Mouse (Mus musculus) spleen, postnatal 10 days (tissue): ENCODE measurements around the gene Fzd2.
A peak's percentile ranks its signal among the peaks of the same experiment; 100 is the strongest.
"Not testable (repeated sequence)": the region's sequence is repeated elsewhere in the genome, so short reads cannot be mapped to it uniquely, and the experiment has no call there.

ENCODE experiments used
- DNase-seq, 2 experiments: peaks; one replicate each; pipeline ENCODE4 v3.0.0; 2021 to 2022; ENCODE audit warnings: low spot score in 2 of 2

Gene Fzd2

DNA sequence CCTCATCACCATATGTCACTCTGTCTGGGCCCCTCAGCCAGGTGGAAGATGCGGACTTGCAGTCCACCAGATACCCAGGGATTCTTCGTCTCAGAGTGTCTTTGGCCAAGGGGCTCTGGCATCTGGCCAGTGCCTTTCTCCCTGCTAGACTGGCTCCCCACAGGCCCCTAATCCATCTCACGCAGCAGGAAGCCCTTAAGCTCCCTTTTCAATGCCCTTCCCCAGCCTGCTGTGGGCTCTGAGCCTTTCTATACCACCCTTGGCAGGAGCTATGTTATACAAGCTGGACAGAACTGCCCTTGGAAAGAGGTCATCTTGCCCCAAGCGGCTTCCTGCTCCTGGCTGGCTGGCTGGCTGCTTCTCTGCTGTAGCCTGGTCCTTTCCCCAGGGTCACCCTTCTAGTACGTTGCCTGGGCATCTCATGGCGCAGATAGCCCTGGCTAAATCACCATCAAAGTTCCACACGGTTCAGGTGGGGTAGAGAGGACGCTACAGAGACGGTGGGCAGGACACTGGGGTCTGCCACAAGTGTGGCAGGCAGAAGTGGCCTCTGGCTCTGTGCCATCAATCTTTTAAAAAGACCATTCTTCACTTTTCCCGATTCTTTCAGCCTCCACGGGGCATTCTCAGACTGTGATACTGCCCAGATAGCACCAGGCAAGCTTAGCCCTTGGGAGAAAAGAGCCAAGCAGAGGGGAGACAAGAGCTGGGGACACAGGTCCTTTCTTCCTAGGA is 22.7 kb upstream of the Fzd2 start:
- DNase-seq = no peak

DNA sequence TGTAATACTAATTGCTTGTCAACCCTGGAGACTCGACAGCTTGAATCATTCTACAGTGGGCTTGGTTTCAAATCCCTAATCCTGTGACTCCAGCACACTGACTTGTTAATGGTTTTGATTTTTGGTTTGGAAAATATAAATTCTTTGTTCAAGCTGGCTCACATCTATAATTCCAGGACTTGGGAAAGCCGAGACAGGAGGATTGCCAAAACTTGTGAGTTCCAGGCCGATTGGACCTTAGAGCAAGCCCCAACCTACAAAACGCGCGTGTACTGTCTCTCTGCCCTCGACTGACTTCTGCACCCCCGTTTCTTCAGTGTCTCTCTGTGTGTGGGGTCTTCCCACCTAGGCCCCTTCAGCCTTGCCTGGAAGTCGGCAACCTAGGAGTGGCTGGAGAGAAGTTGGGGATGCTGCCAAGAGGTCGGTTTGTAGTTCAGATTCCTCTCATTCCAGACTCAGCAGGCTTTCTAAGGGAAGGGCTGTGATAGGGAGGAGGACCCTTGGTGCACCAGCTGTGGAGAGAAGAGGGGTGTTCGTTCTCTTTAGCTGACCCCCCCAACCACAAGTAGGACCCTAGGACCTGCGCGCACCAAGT is 22.1 kb upstream of the Fzd2 start:
- no peak for DNase-seq

DNA sequence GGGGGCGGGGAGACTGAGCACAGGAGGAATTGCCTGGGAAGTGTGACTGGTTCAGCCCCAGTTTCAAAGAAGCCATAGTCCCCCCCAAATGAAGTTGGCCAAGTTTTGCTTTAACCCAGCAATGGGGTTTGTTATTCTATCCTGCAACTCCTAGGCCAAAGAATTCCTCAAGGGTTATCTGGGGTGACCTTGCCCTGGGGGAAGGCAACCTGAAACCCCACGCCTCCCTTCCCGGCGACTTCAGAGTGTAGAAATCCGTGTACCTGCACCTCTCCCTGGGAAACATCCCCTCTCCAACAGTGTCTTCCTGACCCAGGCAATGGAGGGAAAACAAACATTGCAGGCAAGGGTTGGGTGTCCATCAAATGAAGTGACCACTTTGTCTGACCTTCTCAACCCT is 21.5 kb upstream of the Fzd2 start:
- DNase-seq = no peak

DNA sequence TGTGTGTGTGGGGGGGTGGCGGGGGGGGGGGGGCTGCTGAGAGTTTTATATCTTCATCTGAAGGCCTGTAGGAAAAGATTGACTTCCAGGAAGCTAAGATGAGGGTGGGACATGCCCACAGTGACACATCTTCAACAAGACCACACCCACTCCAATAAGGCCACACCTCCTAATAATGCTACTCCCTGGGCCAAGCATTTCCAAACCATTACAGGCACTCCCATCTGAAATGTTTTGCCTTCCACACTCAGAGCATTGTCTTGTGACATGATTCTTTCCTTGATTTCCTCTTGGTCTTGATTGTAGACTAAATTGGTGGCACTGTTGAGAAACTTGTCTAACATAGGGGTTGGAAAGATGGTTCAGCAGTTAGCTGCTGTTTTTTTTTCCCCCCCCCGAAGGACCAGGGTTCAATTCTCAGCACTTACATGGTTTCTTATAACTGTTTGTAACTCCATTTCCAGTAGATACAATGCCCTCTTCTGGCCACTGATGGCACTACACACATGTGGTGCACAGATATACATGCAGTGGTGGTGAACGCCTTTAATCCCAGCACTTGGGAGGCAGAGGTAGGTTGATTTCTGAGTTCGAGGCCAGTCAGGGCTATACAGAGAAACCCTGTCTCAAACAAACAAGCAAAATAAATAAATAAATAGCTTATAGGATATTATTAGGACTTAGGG is 17.6 kb upstream of the Fzd2 start:
- no peak for DNase-seq

DNA sequence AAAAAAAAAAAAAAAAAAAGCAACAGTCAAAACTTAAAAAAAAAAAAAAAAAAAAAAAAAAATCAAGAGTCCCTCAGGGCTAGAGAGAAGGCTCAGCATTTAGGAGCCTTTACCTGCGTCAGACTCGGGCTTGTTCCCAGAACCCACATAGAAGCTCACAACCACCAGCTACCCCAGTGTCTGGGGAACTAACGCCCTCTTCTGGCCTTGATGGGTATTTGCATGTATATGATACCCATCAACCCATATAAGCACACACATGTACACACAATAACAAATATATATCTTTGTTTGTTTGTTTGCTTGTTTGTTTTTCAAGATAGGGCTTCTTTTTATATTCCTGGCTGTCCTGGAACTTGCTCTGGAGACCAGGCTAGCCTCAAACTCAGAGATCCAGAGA is 16.6 kb upstream of the Fzd2 start:
- no peak for DNase-seq

DNA sequence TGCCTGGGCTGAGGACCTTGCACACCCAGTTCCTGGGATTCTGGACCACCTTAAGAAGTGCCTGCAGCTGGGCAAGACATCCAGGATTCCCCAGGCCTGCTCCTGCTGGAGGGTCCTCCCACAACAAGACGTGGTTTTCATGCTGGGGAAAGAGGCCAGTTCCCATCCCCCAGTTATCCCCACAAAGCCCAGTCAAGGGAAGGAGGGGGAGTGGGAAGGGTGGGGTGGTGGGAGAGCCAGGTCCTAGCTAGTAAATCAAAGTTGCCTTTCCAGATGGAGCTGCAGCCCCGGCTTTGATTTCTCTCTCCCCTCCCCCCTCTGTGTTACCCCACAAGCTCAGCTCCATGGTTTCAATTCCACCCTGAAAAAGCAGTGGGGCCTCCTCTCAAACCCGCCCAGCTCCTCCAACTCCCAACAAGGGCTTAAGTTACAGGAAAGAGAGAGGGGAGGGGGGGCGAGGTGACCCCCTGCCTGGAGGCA is 8.8 kb upstream of the Fzd2 start:
- no peak for DNase-seq

DNA sequence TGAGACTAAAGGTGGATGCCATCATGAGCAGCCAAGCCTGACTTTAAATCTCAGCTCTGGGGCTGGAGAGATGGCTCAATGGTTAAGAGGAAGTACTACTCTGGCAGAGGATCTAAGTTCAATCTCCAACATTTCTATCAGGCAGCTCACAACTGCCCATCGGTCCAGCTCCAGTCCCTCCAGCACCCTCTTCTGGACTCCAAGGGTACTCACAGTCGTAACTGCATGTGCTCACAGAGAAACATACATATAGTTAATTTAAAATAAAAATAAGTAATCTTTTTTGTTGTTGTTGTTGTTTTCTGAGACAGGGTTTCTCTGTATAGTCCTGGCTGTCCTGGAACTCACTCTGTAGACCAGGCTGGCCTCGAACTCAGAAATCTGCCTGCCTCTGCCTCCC is 4.3 kb upstream of the Fzd2 start:
- DNase-seq = no peak

DNA sequence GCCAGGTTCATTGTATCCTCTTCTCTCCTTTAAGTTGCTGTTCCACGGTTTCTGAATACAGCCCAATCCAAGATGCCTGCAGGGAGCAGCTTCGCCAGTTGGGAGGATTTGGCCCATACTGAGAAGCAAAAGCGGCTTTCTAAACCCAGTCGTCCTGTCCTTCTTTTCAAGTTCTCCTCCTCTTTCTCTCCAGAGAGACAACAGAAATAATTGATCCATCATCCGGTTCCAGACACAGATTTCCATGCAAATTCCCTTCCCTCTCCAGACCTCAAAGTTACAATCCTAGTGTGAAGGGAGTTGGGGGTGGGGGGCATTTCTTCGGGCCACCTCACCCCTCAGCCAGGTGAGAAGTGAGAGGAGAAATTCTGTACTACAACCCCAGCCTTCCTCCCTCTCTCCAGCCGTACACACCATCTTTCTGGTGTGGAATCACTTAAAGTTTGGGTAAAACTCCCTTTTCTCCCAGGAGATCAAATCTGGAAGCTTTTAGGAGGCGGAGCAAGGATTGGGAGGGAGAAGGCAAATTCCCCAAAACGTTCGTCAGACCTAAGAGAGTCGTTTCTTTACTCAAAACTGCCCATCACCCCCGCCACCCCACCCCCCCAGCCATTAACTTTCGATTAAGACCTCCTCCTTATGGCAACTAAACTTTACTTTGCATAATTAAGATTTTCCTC is 1.2 kb upstream of the Fzd2 start:
- no peak for DNase-seq

DNA sequence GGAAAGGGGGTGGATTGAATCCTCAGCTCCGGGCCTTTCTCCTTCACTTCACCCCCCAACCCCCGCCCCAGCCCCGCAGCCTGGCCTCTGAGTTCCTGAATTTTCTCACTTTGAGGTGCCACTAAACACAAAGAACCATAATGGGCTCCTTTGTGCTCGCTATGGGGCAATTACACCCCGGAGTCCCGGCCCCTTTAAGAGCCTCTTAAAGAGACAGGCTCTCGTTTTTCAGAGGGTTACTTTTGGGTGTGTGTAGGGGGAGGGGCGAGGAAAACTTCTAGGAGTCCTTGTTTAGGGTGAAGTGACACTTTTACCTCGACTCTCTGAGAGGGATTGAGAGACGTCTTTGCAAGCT is 723 bp upstream of the Fzd2 start:
- DNase-seq = no peak

DNA sequence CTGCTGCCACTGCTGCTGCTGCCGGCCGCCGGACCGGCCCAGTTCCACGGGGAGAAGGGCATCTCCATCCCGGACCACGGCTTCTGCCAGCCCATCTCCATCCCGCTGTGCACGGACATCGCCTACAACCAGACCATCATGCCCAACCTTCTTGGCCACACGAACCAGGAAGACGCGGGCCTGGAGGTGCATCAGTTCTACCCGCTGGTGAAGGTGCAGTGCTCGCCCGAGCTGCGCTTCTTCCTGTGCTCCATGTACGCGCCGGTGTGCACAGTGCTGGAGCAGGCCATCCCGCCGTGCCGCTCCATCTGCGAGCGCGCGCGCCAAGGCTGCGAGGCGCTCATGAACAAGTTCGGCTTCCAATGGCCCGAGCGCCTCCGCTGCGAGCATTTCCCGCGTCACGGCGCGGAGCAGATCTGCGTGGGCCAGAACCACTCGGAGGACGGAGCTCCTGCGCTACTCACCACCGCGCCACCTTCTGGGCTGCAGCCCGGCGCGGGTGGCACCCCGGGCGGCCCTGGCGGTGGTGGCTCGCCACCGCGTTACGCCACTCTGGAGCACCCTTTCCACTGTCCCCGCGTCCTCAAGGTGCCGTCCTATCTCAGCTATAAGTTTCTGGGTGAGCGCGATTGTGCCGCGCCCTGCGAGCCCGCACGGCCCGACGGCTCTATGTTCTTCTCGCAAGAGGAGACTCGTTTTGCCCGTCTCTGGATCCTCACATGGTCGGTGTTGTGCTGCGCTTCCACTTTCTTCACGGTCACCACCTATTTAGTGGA is 769 bp downstream of the Fzd2 start:
- DNase-seq = peak in 1 of 2 experiments; percentile 11

DNA sequence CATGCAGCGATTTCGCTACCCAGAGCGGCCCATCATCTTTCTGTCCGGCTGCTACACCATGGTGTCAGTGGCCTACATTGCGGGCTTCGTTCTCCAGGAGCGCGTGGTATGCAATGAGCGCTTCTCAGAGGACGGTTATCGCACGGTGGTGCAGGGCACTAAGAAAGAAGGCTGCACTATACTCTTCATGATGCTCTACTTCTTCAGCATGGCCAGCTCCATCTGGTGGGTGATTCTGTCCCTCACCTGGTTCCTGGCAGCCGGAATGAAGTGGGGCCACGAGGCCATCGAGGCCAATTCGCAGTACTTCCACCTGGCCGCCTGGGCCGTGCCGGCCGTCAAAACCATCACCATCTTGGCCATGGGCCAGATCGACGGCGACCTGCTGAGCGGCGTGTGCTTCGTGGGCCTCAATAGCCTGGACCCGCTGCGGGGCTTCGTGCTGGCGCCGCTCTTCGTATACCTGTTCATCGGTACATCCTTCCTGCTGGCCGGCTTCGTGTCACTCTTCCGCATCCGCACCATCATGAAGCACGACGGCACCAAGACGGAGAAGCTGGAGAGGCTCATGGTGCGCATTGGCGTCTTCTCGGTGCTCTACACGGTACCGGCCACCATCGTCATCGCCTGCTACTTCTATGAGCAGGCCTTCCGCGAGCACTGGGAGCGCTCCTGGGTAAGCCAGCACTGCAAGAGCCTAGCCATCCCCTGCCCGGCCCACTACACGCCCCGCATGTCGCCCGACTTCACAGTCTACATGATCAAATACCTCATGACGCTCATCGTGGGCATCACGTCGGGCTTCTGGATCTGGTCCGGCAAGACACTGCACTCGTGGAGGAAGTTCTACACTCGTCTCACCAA is 1.6 kb downstream of the Fzd2 start:
- DNase-seq = no peak

DNA sequence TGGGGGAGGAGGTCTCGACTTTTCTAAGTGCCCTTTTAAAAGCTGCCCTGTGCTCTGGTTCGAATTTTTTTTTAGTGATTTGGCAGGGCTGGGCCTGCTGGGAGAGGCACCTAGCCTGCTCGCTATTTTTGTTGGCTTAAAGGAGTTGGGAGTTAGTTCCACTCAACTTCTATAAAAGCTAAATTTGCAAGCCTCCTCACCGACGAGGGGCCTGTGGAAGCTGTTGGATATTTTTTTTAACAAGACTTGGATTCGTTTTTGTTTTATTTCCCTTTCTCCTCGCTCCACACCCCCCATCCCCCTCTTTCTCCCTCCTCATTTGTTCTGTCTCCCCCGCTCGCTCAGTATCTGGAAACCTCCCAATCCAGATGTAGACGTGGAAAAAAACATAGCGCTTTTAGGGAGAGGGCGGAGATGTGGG is 2.6 kb downstream of the Fzd2 start:
- no peak for DNase-seq

DNA sequence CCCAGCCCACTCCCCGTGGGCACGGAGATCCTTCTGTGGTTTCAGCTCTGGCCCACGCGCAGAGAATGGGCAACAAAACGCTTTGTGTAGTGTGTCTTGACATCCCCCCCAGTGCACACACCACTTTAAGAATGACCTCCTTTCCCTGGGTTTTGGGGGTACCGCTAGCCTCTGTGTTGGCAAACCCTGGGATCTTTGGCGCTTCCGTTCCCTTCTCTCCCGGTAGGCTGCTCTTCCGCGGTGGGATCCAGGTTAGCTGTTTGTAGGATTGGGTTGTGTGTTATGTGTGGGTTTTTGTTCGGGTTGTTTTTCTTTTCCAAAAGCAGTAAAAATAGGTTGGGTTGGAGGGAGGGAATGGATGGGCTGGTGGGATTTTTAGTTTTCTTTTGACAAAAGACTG is 3.0 kb downstream of the Fzd2 start:
- DNase-seq = not testable (repeated sequence)

DNA sequence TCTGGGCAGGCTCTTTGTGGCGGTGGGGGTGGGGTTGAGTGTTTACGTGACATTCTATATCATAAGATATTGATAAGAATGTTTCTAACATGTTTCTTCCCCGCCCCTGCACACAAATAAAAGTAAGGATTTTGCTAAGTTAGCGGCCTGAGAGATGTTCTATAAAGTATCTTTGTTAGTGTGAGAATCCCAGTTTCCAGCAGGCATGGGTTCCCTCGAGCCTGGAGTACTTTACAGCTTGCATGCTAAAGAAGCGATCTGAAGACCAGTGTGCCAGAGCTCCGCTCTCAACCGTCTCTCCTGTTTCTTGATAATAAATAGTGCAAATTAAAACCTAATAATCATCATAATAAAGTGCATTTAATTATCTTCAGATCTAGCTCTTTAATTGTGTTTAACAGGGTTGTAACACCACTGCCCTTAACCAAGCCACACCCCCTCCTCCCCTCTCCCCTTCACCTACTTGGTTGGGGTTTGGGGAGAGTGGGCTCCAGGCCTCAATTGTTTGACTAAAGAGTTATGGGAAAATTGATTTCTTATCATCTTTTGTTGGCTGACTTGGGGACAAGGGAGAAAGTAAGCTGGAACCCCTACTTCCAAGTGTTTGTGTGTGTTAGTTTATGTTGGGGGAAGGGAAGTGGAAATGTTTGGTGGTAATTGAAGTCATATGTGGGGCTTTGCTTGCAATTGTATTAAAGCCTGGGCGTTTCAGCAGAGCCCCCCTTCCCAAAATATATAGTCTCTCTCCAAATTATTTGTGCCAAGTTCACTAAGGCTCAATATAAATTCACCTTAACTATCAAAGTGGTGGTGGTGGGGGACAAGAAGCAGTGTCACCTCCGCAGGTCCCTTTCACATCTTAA is 3.7 kb downstream of the Fzd2 start:
- no peak for DNase-seq

DNA sequence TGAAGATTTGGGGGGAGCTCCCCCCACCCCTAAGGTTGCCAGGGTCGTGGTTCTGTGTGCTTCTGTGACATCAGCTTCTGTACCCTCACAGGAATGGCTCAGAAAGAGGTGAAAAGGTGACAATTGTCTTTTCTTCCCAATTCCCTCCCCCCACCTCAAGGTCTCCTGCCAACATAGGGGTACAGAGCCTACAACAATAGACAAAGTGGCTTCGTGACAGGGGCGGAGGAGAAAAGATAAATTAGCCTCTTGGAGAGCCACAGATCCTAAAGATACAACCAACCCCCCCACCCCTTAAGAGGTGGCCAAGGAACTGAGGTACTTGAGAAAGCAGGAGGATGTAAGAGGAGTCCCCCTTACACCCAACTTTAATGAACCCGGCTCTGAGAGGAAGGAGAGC is 4.5 kb downstream of the Fzd2 start:
- DNase-seq = no peak

DNA sequence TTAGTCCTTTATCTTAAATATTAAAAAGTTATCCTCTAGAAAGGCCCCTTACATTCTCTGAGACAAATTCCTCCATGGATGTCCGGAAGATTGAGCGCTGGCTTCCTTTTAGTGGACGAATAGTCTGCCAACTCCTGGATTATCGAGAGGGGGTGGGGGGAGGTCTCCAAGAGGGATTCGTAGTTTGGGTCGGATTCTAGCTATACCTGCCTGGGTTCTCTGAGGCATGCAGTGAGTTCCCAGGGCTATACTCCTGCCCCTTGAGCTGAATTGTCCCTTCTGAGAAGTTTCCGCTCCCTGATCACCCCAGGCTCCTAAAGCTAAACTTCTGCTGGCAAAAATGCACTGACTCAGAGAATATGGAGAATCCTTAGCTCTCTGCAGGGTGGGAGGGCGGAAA is 5.3 kb downstream of the Fzd2 start:
- DNase-seq = no peak

DNA sequence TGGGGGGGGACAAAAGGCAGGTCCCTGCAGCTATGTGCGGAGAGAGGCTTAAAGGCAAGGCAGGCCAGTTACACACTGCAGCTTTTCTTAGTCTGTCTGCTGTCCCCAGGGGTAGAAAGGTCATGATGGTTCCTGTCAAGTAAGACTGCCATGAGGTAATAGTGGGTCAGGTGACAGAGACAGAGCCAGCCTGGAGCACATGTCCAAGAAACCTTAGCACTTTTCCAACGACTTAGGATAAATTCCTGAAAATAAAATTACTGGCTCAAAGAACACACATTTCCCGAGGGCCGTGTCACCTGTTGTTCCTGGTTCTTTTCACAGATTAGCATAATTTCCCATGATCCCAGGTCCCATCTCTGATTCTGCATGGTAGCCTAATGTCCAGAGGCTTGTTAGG is 6.1 kb downstream of the Fzd2 start:
- DNase-seq = no peak

DNA sequence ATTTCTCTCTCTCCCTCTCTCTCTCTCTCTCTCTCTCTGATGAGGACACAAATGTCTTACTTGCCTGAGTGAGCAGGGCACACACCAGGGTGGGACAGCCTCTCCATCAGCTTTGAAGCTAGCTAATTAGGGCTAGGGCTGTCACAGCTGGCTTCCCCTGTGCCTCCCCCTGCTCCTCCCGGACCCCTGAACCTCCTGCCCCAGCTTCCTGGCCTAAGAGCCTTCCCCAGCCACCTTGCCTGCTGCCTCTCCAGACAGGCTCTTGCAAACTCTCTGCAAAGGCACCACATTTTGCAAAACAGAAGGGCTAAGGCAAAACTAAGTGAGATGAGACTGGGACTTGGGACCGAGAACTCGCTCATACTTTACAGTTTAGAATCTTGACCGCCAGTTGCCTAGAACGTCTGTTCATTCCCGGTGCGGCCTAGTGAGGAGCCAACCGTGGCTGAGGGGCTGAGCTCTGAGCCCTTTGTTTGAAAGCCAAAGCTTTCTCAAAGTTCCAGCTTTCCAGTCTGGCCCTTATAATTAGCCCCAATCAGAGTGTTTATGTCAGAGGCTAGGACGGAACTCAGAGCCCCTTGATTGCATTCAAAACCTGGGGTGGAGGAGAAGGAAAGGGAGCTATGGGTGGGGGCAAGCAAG is 6.6 kb downstream of the Fzd2 start:
- DNase-seq = no peak

DNA sequence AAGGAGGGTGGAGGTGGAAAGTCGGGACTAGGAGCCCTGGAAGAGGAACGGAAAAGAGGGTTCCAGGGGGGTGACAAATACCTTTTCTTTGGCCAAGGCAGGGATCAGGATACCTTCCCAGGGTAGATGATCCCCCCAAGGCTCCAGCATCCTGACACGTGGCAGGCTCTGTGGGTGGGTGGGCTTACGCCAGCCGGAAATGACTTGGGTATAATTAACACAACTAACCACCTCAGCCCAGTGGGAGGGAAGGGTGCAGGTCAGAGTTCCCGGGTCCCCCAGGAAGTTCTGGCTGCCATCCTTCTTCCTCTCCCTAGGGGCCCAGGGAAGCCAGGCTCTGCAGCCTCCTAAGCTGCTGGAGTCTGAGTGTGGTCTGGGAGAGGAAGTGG is 7.1 kb downstream of the Fzd2 start:
- DNase-seq = no peak
